Mouse (Mus musculus) midbrain, embryonic 16.5 days (tissue): ENCODE results near the gene Gcm1. TPM values are rescaled to one million over a fixed set of nuclear protein-coding genes. Genes with fewer than 3 reads are reported as not detected.
A peak's percentile ranks its signal among the peaks of the same experiment; 100 is the strongest.

ENCODE experiments used
- ATAC-seq: fragments of 200-750 bp; cut with Nextera tagmentation; 2 replicates; pipeline ENCODE4 v1.8.0; 2017; ENCODE audit warnings: moderate TSS enrichment
- H3K27ac ChIP-seq: fragments of 300-500 bp; sonication (generic); 2 replicates; pipeline ENCODE4 v1.5.1; 2014; ENCODE audit warnings: mild to moderate bottlenecking, low read length, mixed read lengths
- H3K27me3 ChIP-seq: fragments of 300-500 bp; sonication (generic); 2 replicates; pipeline ENCODE4 v1.6.1; 2014; ENCODE audit warnings: low read depth, low read length, mixed read lengths; ENCODE audit not compliant: control insufficient read depth, insufficient read depth
- H3K36me3 ChIP-seq: fragments of 300-500 bp; sonication (generic); 2 replicates; pipeline ENCODE4 v1.6.1; 2014; ENCODE audit warnings: mild to moderate bottlenecking, low read length, moderate library complexity, mixed read lengths; ENCODE audit not compliant: control insufficient read depth, insufficient read depth
- H3K4me1 ChIP-seq: fragments of 300-500 bp; sonication (generic); 2 replicates; pipeline ENCODE4 v1.6.1; 2014; ENCODE audit warnings: mild to moderate bottlenecking, low read length, mixed read lengths; ENCODE audit not compliant: control insufficient read depth, insufficient read depth
- H3K4me2 ChIP-seq: fragments of 300-500 bp; sonication (generic); 2 replicates; pipeline ENCODE4 v1.6.1; 2014; ENCODE audit warnings: mild to moderate bottlenecking, low read length, mixed read lengths
- H3K4me3 ChIP-seq: fragments of 300-500 bp; sonication (generic); 2 replicates; pipeline ENCODE4 v1.5.1; 2014; ENCODE audit warnings: low read depth, mild to moderate bottlenecking, low read length, moderate library complexity, mixed read lengths
- H3K9ac ChIP-seq: fragments of 300-500 bp; sonication (generic); 2 replicates; pipeline ENCODE4 v1.6.1; 2014; ENCODE audit warnings: low read depth, low read length, mixed read lengths
- H3K9me3 ChIP-seq: fragments of 300-500 bp; sonication (generic); replicated peaks from 2 replicates; pipeline ENCODE4 v1.6.1; 2014; ENCODE audit warnings: mild to moderate bottlenecking, low read length, mixed read lengths; ENCODE audit not compliant: control insufficient read depth, poor library complexity, severe bottlenecking
- WGBS: fragments of 180-500 bp; shearing (Covaris S2); extraction: QIAGEN DNeasy Blood & Tissue Kit; methylation state at CpG from one replicate; pipeline ENCODE4 v1.1.7; 2014; 5-methylcytosine and 5-hydroxymethylcytosine counted together
- polyA plus RNA-seq: library from polyadenylated mRNA; unstranded; fragments of >200 nt; fragmentation: Nextera tagmentation; extraction: Ambion mirVana; gene quantifications from 2 replicates; pipeline ENCODE4 v1.2.1, GENCODE M21; 2015

The Gcm1 gene
- not detected in 2 replicates for polyA plus RNA-seq

- H3K4me3 ChIP-seq: no peak within 1 kb of the TSS
- ATAC-seq: no peak
- no peaks in the 10 kb centered on the region for H3K9me3 ChIP-seq
- H3K4me1 ChIP-seq: no peaks in the 10 kb centered on the region
- no peak within 1 kb of the TSS for H3K4me2 ChIP-seq
- no peaks in the 10 kb centered on the region for H3K27me3 ChIP-seq
- H3K9ac ChIP-seq: no peak within 1 kb of the TSS
- H3K27ac ChIP-seq: no peak within 1 kb of the TSS
- WGBS: 69% methylated on average over 3 of the region's 3 CpGs
- no peaks in the 10 kb centered on the region for H3K36me3 ChIP-seq
These were observed at the start of gene Gcm1 for GRCm38 (mm10) chr9:78051677-78052076. Gcm1 (plus strand) TSS chr9:78051924.

- no peaks in the 10 kb centered on the region for H3K36me3 ChIP-seq
- no peak for ATAC-seq
- H3K4me1 ChIP-seq: no peaks in the 10 kb centered on the region
- H3K4me2 ChIP-seq: no peak overlapping the region
- no peak overlapping the region for H3K9ac ChIP-seq
- WGBS: 86% methylated on average over 2 of the region's 2 CpGs
- no peak overlapping the region for H3K27ac ChIP-seq
- H3K27me3 ChIP-seq: no peaks in the 10 kb centered on the region
- H3K9me3 ChIP-seq: no peaks in the 10 kb centered on the region
- H3K4me3 ChIP-seq: no peak overlapping the region
These were observed 48.4 kb upstream of the Gcm1 start for GRCm38 (mm10) chr9:78003278-78003677.

DNA sequence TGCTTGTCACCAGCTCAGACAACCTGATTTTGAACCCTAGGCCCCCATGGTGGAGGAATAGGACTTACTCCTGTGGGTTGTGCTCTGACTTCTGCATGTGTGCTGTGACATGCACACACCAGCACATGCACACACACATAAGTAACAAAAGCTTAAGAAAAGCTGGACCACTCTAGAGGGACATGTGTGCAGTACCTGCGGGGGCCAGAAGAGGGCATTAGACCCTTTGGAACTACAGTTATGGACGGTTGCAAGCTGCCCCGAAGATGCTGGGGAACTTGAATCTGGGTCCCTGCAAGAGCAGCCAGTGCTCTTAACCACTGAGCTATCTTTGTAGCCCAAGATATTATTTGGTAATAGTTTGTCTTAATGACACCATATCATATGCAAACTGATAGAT is 46.2 kb upstream of the Gcm1 start:
- 58% methylated on average over 3 of the region's 3 CpGs for WGBS
- Histone ChIP-seq H3K4me3 (no peak overlapping the region), H3K36me3 (no peaks in the 10 kb centered on the region), H3K9ac (no peak overlapping the region), H3K27me3 (no peaks in the 10 kb centered on the region), H3K27ac (no peak overlapping the region), H3K9me3 (no peaks in the 10 kb centered on the region), H3K4me1 (no peaks in the 10 kb centered on the region), H3K4me2 (no peak overlapping the region)
- ATAC-seq: no peak

GRCm38 (mm10) chr9:78006209-78007001 is 45.3 kb upstream of the Gcm1 start:
- 61% methylated on average over 19 of the region's 19 CpGs for WGBS
- ATAC-seq: peak; percentile 73; the same call in 1 of the 2 replicates
- Histone ChIP-seq H3K4me3 (no peak overlapping the region), H3K27ac (no peak overlapping the region), H3K4me1 (no peaks in the 10 kb centered on the region), H3K4me2 (no peak overlapping the region), H3K27me3 (no peaks in the 10 kb centered on the region), H3K9ac (no peak overlapping the region), H3K36me3 (no peaks in the 10 kb centered on the region), H3K9me3 (no peaks in the 10 kb centered on the region)

- no peaks in the 10 kb centered on the region for H3K36me3 ChIP-seq
- no peaks in the 10 kb centered on the region for H3K9me3 ChIP-seq
- WGBS: 98% methylated on average over 7 of the region's 7 CpGs
- ATAC-seq: no peak
- H3K4me2 ChIP-seq: no peak overlapping the region
- H3K27me3 ChIP-seq: no peaks in the 10 kb centered on the region
- H3K9ac ChIP-seq: no peak overlapping the region
- no peaks in the 10 kb centered on the region for H3K4me1 ChIP-seq
- no peak overlapping the region for H3K27ac ChIP-seq
- H3K4me3 ChIP-seq: no peak overlapping the region
These were observed 42.3 kb upstream of the Gcm1 start for GRCm38 (mm10) chr9:78009382-78009781.

GRCm38 (mm10) chr9:78010187-78010586 is 41.5 kb upstream of the Gcm1 start:
- ATAC-seq: no peak

DNA sequence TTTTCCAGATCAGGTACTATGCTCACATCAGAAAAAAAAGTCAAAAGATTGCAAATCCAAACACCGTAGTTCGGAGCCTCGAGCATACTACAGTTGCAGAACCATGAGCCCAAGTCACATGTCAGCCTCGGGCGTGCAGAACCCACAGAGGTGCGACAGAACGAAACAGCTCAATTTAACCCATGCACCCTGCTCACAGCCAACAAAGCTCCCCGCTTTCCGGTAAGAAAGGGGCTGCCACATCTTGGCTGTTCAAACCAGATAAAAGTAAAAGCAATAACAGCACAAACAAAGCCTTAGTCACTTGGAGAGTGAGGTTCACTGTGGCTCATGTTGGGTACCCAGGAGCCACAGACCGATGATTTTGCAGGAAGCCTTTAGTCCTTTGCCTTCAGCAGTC is 41.0 kb upstream of the Gcm1 start:
- Histone ChIP-seq H3K9me3 (no peaks in the 10 kb centered on the region), H3K4me1 (no peaks in the 10 kb centered on the region), H3K9ac (no peak overlapping the region), H3K36me3 (no peaks in the 10 kb centered on the region), H3K27me3 (no peaks in the 10 kb centered on the region), H3K4me2 (no peak overlapping the region), H3K4me3 (no peak overlapping the region), H3K27ac (no peak overlapping the region)
- WGBS: 78% methylated on average over 10 of the region's 10 CpGs
- ATAC-seq: no peak

More at GRCm38 (mm10) chr9:78010187-78010586, 41.5 kb upstream of the Gcm1 start:
- no peaks in the 10 kb centered on the region for H3K4me1 ChIP-seq
- no peak overlapping the region for H3K4me3 ChIP-seq
- no peak overlapping the region for H3K9ac ChIP-seq
- H3K36me3 ChIP-seq: no peaks in the 10 kb centered on the region
- no peaks in the 10 kb centered on the region for H3K27me3 ChIP-seq
- 98% methylated on average over 5 of the region's 5 CpGs for WGBS
- H3K9me3 ChIP-seq: no peaks in the 10 kb centered on the region
- H3K4me2 ChIP-seq: no peak overlapping the region
- H3K27ac ChIP-seq: no peak overlapping the region

DNA sequence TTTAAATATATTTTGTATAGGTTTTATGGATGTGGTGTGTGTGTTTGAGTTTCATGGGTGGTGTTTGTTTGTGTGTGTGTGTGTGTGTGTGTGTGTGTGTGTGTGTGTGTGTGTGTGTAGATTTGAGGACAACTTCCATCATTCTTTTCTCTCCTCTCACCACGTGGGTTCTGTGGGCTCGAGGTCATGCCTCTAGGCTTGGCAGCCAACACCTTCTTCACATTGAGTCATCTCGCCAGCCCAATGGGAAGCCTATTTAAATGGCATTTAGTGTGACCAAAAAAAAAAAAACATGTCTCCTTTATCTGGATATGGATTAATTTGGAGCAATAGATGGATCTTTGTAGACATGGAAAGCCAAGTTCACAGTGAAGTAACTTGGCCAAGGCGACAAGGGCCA is 39.7 kb upstream of the Gcm1 start:
- no peak for ATAC-seq
- Histone ChIP-seq H3K27me3 (no peaks in the 10 kb centered on the region), H3K27ac (no peak overlapping the region), H3K4me1 (no peaks in the 10 kb centered on the region), H3K4me2 (no peak overlapping the region), H3K4me3 (no peak overlapping the region), H3K9me3 (no peaks in the 10 kb centered on the region), H3K36me3 (no peaks in the 10 kb centered on the region), H3K9ac (no peak overlapping the region)
- WGBS: 92% methylated on average over 4 of the region's 4 CpGs

GRCm38 (mm10) chr9:78012681-78013080 is 39.0 kb upstream of the Gcm1 start:
- no peak overlapping the region for H3K4me2 ChIP-seq
- H3K27me3 ChIP-seq: no peaks in the 10 kb centered on the region
- no peak overlapping the region for H3K27ac ChIP-seq
- no peaks in the 10 kb centered on the region for H3K9me3 ChIP-seq
- 90% methylated on average over 5 of the region's 5 CpGs for WGBS
- H3K36me3 ChIP-seq: no peaks in the 10 kb centered on the region
- H3K4me1 ChIP-seq: no peaks in the 10 kb centered on the region
- no peak overlapping the region for H3K9ac ChIP-seq
- no peak overlapping the region for H3K4me3 ChIP-seq
- no peak for ATAC-seq
